Mouse (Mus musculus) stomach, embryonic 16.5 days (tissue): ENCODE results near the gene Dnah2. TPM values are rescaled to one million over a fixed set of nuclear protein-coding genes. Genes with fewer than 3 reads are reported as not detected.
A peak's percentile ranks its signal among the peaks of the same experiment; 100 is the strongest.

Experiments
- ATAC-seq: fragments of 200-750 bp; cut with Nextera tagmentation; 2 replicates; pipeline ENCODE4 v1.8.0; 2017; ENCODE audit warnings: moderate number of reproducible peaks, moderate TSS enrichment; ENCODE audit not compliant: insufficient read depth, low FRiP score
- H3K27ac ChIP-seq: fragments of 300-500 bp; sonication (generic); 2 replicates; pipeline ENCODE4 v1.5.1; 2014; ENCODE audit warnings: low read length
- H3K27me3 ChIP-seq: fragments of 300-500 bp; sonication (generic); 2 replicates; pipeline ENCODE4 v1.6.1; 2014; ENCODE audit warnings: low read length, control low read depth, mixed read lengths; ENCODE audit not compliant: control insufficient read depth, insufficient read depth
- H3K36me3 ChIP-seq: fragments of 300-500 bp; sonication (generic); 2 replicates; pipeline ENCODE4 v1.6.1; 2014; ENCODE audit warnings: low read length; ENCODE audit not compliant: control insufficient read depth, insufficient read depth
- H3K4me1 ChIP-seq: fragments of 300-500 bp; sonication (generic); 2 replicates; pipeline ENCODE4 v1.6.1; 2014; ENCODE audit warnings: low read length, control low read depth, mixed read lengths; ENCODE audit not compliant: control insufficient read depth, insufficient read depth
- H3K4me2 ChIP-seq: fragments of 300-500 bp; sonication (generic); 2 replicates; pipeline ENCODE4 v1.6.1; 2014; ENCODE audit warnings: low read depth, low read length, mixed read lengths
- H3K4me3 ChIP-seq: fragments of 300-500 bp; sonication (generic); replicated peaks from 2 replicates; pipeline ENCODE4 v1.5.1; 2014; ENCODE audit warnings: mild to moderate bottlenecking, low read length
- H3K9ac ChIP-seq: fragments of 300-500 bp; sonication (generic); 2 replicates; pipeline ENCODE4 v1.6.1; 2014; ENCODE audit warnings: low read length
- H3K9me3 ChIP-seq: fragments of 300-500 bp; sonication (generic); replicated peaks from 2 replicates; pipeline ENCODE4 v1.6.1; 2016; ENCODE audit warnings: low read length, control low read depth; ENCODE audit not compliant: control insufficient read depth
- WGBS: fragments of 180-500 bp; shearing (Covaris S2); extraction: QIAGEN DNeasy Blood & Tissue Kit; methylation state at CpG from one replicate; pipeline ENCODE4 v1.1.7; 2014; 5-methylcytosine and 5-hydroxymethylcytosine counted together
- polyA plus RNA-seq: library from polyadenylated mRNA; unstranded; fragments of >200 nt; fragmentation: Nextera tagmentation; extraction: Ambion mirVana; gene quantifications from 2 replicates; pipeline ENCODE4 v1.2.1, GENCODE M21; 2015

The Dnah2 gene
- polyA plus RNA-seq, 1 experiment from 2014 or later: 0.54 TPM

GRCm38 (mm10) chr11:69417449-69418384 lies 131.2 kb downstream of the Dnah2 start:
- Histone ChIP-seq H3K4me1 (peaks cover 43% of the 10 kb centered on the region), H3K27me3 (peaks cover 6% of the 10 kb centered on the region), H3K36me3 (no peaks in the 10 kb centered on the region), H3K27ac (peak overlapping the region; percentile 99), H3K4me3 (peak overlapping the region; percentile 67), H3K9ac (peak overlapping the region; percentile 81), H3K4me2 (peak overlapping the region; percentile 98), H3K9me3 (no peaks in the 10 kb centered on the region)
- whole genome bisulfite sequencing: under 1% methylated on average over 39 of the region's 39 CpGs
- ATAC-seq: peak; percentile 41

- H3K36me3 ChIP-seq: no peaks in the 10 kb centered on the region
- H3K4me3 ChIP-seq: peak overlapping the region; percentile 67
- H3K4me1 ChIP-seq: peaks cover 51% of the 10 kb centered on the region
- peak overlapping the region; percentile 98 for H3K4me2 ChIP-seq
- H3K9ac ChIP-seq: peak overlapping the region; percentile 64
- H3K27me3 ChIP-seq: peaks cover 6% of the 10 kb centered on the region
- peak overlapping the region; percentile 99 for H3K27ac ChIP-seq
- no peak for ATAC-seq
- no peaks in the 10 kb centered on the region for H3K9me3 ChIP-seq
- WGBS: 13% methylated on average over 8 of the region's 8 CpGs
These were observed 131.9 kb downstream of the Dnah2 start for GRCm38 (mm10) chr11:69416921-69417448.

GRCm38 (mm10) chr11:69416509-69416908 lies 132.4 kb downstream of the Dnah2 start:
- ATAC-seq: no peak

GRCm38 (mm10) chr11:69415668-69416451 lies 133.1 kb downstream of the Dnah2 start:
- H3K9ac ChIP-seq: peak overlapping the region; percentile 80
- H3K36me3 ChIP-seq: no peaks in the 10 kb centered on the region
- H3K27ac ChIP-seq: peak overlapping the region; percentile 99
- WGBS: 0% methylated on average over 16 of the region's 25 CpGs
- H3K9me3 ChIP-seq: no peaks in the 10 kb centered on the region
- H3K27me3 ChIP-seq: no peaks in the 10 kb centered on the region
- peaks cover 50% of the 10 kb centered on the region for H3K4me1 ChIP-seq
- peak overlapping the region; percentile 67 for H3K4me3 ChIP-seq
- H3K4me2 ChIP-seq: peak overlapping the region; percentile 98
- peak; percentile 12; the same call in 1 of the 2 replicates for ATAC-seq

More at GRCm38 (mm10) chr11:69416509-69416908, 132.4 kb downstream of the Dnah2 start:
- H3K4me2 ChIP-seq: peak overlapping the region; percentile 98
- peak overlapping the region; percentile 80 for H3K9ac ChIP-seq
- H3K27ac ChIP-seq: peak overlapping the region; percentile 99
- H3K36me3 ChIP-seq: no peaks in the 10 kb centered on the region
- H3K4me3 ChIP-seq: peak overlapping the region; percentile 67
- H3K27me3 ChIP-seq: peaks cover 4% of the 10 kb centered on the region
- under 1% methylated on average over 4 of the region's 4 CpGs for WGBS
- H3K4me1 ChIP-seq: peaks cover 54% of the 10 kb centered on the region
- H3K9me3 ChIP-seq: no peaks in the 10 kb centered on the region

- Histone ChIP-seq H3K4me3 (peak overlapping the region; percentile 67), H3K4me2 (peak overlapping the region; percentile 98), H3K27me3 (no peaks in the 10 kb centered on the region), H3K9ac (peak overlapping the region; percentile 80), H3K36me3 (no peaks in the 10 kb centered on the region), H3K9me3 (no peaks in the 10 kb centered on the region), H3K4me1 (peaks cover 45% of the 10 kb centered on the region), H3K27ac (peak overlapping the region; percentile 99)
- 1% methylated on average over 3 of the region's 3 CpGs for WGBS
- peak; percentile 6; the same call in 1 of the 2 replicates for ATAC-seq
These were observed 133.6 kb downstream of the Dnah2 start for GRCm38 (mm10) chr11:69415327-69415667.

GRCm38 (mm10) chr11:69414421-69415326 lies 134.2 kb downstream of the Dnah2 start:
- WGBS: 11% methylated on average over 4 of the region's 4 CpGs
- no peaks in the 10 kb centered on the region for H3K36me3 ChIP-seq
- H3K9me3 ChIP-seq: no peaks in the 10 kb centered on the region
- H3K9ac ChIP-seq: peak overlapping the region; percentile 80
- peak overlapping the region; percentile 98 for H3K4me2 ChIP-seq
- no peak for ATAC-seq
- H3K27ac ChIP-seq: peak overlapping the region; percentile 99
- H3K4me1 ChIP-seq: peaks cover 42% of the 10 kb centered on the region
- H3K4me3 ChIP-seq: peak overlapping the region; percentile 67
- H3K27me3 ChIP-seq: no peaks in the 10 kb centered on the region

GRCm38 (mm10) chr11:69413221-69414181 lies 135.4 kb downstream of the Dnah2 start, which contains the start of gene Kdm6b:
TSS of gene Kdm6b (minus strand) at chr11:69413675.
- WGBS: 23% methylated on average over 12 of the region's 12 CpGs
- H3K36me3 ChIP-seq: no peaks in the 10 kb centered on the region
- H3K27ac ChIP-seq: peak within 1 kb of the TSS; percentile 99
- H3K9ac ChIP-seq: peak within 1 kb of the TSS; percentile 80
- H3K4me2 ChIP-seq: peak within 1 kb of the TSS; percentile 98
- no peaks in the 10 kb centered on the region for H3K27me3 ChIP-seq
- peaks cover 36% of the 10 kb centered on the region for H3K4me1 ChIP-seq
- no peak for ATAC-seq
- H3K9me3 ChIP-seq: no peaks in the 10 kb centered on the region
- peak within 1 kb of the TSS; percentile 67 for H3K4me3 ChIP-seq
